Mouse (Mus musculus): ENCODE measurements around the gene Adam29. TPM values are rescaled to one million over a fixed set of nuclear protein-coding genes. Genes with fewer than 3 reads are reported as not detected.

Gene Adam29
- total RNA-seq (2021), result not detected
- long read RNA-seq, result 0 reads

DNA sequence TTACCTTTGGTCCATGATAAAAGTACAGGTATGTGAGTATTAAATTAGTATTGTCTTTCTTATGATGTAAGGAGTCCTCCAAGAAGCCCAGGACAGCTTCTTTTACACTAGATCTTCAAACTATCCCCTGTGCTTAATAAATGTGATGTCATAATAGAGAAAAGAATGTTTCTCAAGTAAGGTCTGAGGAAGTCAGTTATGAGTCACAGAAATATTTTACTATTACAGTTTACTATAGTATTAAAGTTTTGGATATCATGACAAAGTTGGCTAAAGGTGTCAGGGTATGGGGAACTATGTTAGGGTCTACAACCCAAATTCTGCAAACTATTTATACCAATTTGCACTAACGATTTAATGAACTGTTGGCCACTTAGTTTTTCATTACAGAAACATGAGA is at the start of gene Adam29:
Gene Adam29 (minus strand): TSS at position 101 of the 400 bp plus-strand sequence.
- no peak for DNase-seq (ENCODE audit: low spot score in 2 of 2)

GRCm38 (mm10) chr8:55940526-55940880 is 33.8 kb upstream of the Adam29 start:
- DNase-seq (ENCODE audit: low spot score in 2 of 2), result peak in 1 of 2 experiments; percentile 5

- DNase-seq (ENCODE audit: low spot score in 2 of 2), result peak; percentile 11 to 28
Measured at GRCm38 (mm10) chr8:55939870-55940525, 33.2 kb upstream of the Adam29 start, which contains the start of gene Glra3. Gene Glra3 (plus strand): TSS chr8:55940460.

Other genes with a start within 250 kb of the Adam29 start
- gene Glra3, start 33.5 kb upstream of the Adam29 start, total RNA-seq (2021), result 1 to 10 TPM; 1.0 to 1.1 TPM

Measured in layer of hippocampus, postnatal 10 days (tissue).